Mouse (Mus musculus): Measurements from ENCODE around the gene Iapp. TPM values are rescaled to one million over a fixed set of nuclear protein-coding genes. Genes with fewer than 3 reads are reported as not detected.
"Not testable (repeated sequence)": the region's sequence is repeated elsewhere in the genome, so short reads cannot be mapped to it uniquely, and the experiment has no call there.

Gene Iapp
- not detected in 2 replicates for polyA plus RNA-seq (2012; rRNA removed)

GRCm38 (mm10) chr6:142298098-142298497 is at the start of gene Iapp:
Iapp (plus strand) TSS chr6:142298423.
- 60% methylated on average over 4 of the region's 4 CpGs for WGBS
- no peaks in the 10 kb centered on the region for H3K36me3 ChIP-seq (ENCODE audit: control insufficient read depth, insufficient read depth, low read length)
- no peak within 1 kb of the TSS for H3K4me3 ChIP-seq (ENCODE audit: insufficient read depth, low read depth, low read length)
- H3K27me3 ChIP-seq (replicated peaks; ENCODE audit: control insufficient read depth, insufficient read depth, low read length) = no peaks in the 10 kb centered on the region
- no peaks in the 10 kb centered on the region for H3K4me1 ChIP-seq (ENCODE audit: control insufficient read depth, insufficient read depth, low read length)
- no peak within 1 kb of the TSS for H3K27ac ChIP-seq (ENCODE audit: insufficient read depth, low read depth, low read length)
- TF ChIP-seq POLR2A (IDR thresholded peaks at IDR 0.05; ENCODE audit: low read depth, low read length) = no peak
- no peak for DNase-seq

DNA sequence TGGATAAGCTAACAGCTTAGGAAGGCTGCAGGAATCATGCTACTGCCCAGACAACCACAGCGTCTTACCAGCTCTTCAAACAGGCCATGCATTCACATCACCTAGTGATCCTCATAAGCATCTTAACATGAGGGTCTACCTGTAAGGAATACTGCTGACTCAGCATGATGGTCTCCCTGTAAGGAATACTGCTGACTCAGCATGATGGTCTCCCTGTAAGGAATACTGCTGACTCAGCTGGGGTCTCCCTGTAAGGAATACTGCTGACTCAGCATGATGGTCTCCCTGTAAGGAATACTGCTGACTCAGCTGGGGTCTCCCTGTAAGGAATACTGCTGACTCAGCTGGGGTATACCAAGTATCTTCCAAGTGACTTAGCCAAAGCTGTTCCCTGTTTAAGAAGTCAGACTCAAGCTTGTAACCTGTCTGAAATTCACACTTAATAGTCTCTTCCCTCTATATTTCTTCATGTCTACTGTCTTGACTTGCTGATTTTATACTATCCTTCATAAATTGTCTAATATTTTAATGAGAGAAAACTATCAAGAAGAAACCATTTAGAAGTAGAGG is 47.4 kb upstream of the Iapp start:
- H3K36me3 ChIP-seq (ENCODE audit: control insufficient read depth, insufficient read depth, low read length); H3K4me3 ChIP-seq (ENCODE audit: insufficient read depth, low read depth, low read length); H3K27me3 ChIP-seq (replicated peaks; ENCODE audit: control insufficient read depth, insufficient read depth, low read length); DNase-seq; H3K4me1 ChIP-seq (ENCODE audit: control insufficient read depth, insufficient read depth, low read length); H3K27ac ChIP-seq (ENCODE audit: insufficient read depth, low read depth, low read length): not testable (repeated sequence)
- WGBS = 90% methylated on average over 1 of the region's 1 CpGs

GRCm38 (mm10) chr6:142275721-142276442 is 22.3 kb upstream of the Iapp start:
- H3K36me3 ChIP-seq (ENCODE audit: control insufficient read depth, insufficient read depth, low read length) = no peaks in the 10 kb centered on the region
- DNase-seq = no peak
- no peaks in the 10 kb centered on the region for H3K27me3 ChIP-seq (replicated peaks; ENCODE audit: control insufficient read depth, insufficient read depth, low read length)
- no peak overlapping the region for H3K4me3 ChIP-seq (ENCODE audit: insufficient read depth, low read depth, low read length)
- H3K27ac ChIP-seq (ENCODE audit: insufficient read depth, low read depth, low read length) = no peak overlapping the region
- 14% methylated on average over 4 of the region's 4 CpGs for WGBS
- no peaks in the 10 kb centered on the region for H3K4me1 ChIP-seq (ENCODE audit: control insufficient read depth, insufficient read depth, low read length)
- TF ChIP-seq CTCF (conservative IDR thresholded peaks at IDR 0.05; ENCODE audit: insufficient read depth, insufficient read length, low read depth, low read length) (no peak), POLR2A (IDR thresholded peaks at IDR 0.05; ENCODE audit: low read depth, low read length) (no peak)

GRCm38 (mm10) chr6:142289413-142290118 is 8.7 kb upstream of the Iapp start:
- Histone ChIP-seq H3K4me3 (ENCODE audit: insufficient read depth, low read depth, low read length) (no peak overlapping the region), H3K4me1 (ENCODE audit: control insufficient read depth, insufficient read depth, low read length) (no peaks in the 10 kb centered on the region), H3K36me3 (ENCODE audit: control insufficient read depth, insufficient read depth, low read length) (no peaks in the 10 kb centered on the region), H3K27ac (ENCODE audit: insufficient read depth, low read depth, low read length) (no peak overlapping the region), H3K27me3 (replicated peaks; ENCODE audit: control insufficient read depth, insufficient read depth, low read length) (no peaks in the 10 kb centered on the region)
- no peak for DNase-seq
- TF ChIP-seq CTCF (conservative IDR thresholded peaks at IDR 0.05; ENCODE audit: insufficient read depth, insufficient read length, low read depth, low read length) (no peak), POLR2A (IDR thresholded peaks at IDR 0.05; ENCODE audit: low read depth, low read length) (no peak)
- 45% methylated on average over 12 of the region's 12 CpGs for WGBS

- DNase-seq = no peak
Observed at GRCm38 (mm10) chr6:142305076-142305475, 6.9 kb downstream of the Iapp start.

GRCm38 (mm10) chr6:142314285-142314684 is 16.1 kb downstream of the Iapp start:
- TF ChIP-seq CTCF (conservative IDR thresholded peaks at IDR 0.05; ENCODE audit: insufficient read depth, insufficient read length, low read depth, low read length) = no peak
- TF ChIP-seq POLR2A (IDR thresholded peaks at IDR 0.05; ENCODE audit: low read depth, low read length) = no peak
- Histone ChIP-seq H3K27me3 (replicated peaks; ENCODE audit: control insufficient read depth, insufficient read depth, low read length) (no peaks in the 10 kb centered on the region; the same call in 1 of the 2 replicates), H3K27ac (ENCODE audit: insufficient read depth, low read depth, low read length) (no peak overlapping the region), H3K36me3 (ENCODE audit: control insufficient read depth, insufficient read depth, low read length) (no peaks in the 10 kb centered on the region), H3K4me3 (ENCODE audit: insufficient read depth, low read depth, low read length) (no peak overlapping the region), H3K4me1 (ENCODE audit: control insufficient read depth, insufficient read depth, low read length) (no peaks in the 10 kb centered on the region)
- peak; percentile 54 for DNase-seq
- 70% methylated on average over 5 of the region's 5 CpGs for WGBS

More at GRCm38 (mm10) chr6:142305076-142305475, 6.9 kb downstream of the Iapp start:
- no peaks in the 10 kb centered on the region for H3K27me3 ChIP-seq (replicated peaks; ENCODE audit: control insufficient read depth, insufficient read depth, low read length)
- H3K4me3 ChIP-seq (ENCODE audit: insufficient read depth, low read depth, low read length) = no peak overlapping the region
- no peaks in the 10 kb centered on the region for H3K36me3 ChIP-seq (ENCODE audit: control insufficient read depth, insufficient read depth, low read length)
- H3K27ac ChIP-seq (ENCODE audit: insufficient read depth, low read depth, low read length) = no peak overlapping the region
- TF ChIP-seq POLR2A (IDR thresholded peaks at IDR 0.05; ENCODE audit: low read depth, low read length) = no peak
- TF ChIP-seq CTCF (conservative IDR thresholded peaks at IDR 0.05; ENCODE audit: insufficient read depth, insufficient read length, low read depth, low read length) = no peak
- no peaks in the 10 kb centered on the region for H3K4me1 ChIP-seq (ENCODE audit: control insufficient read depth, insufficient read depth, low read length)

GRCm38 (mm10) chr6:142317106-142317505 is 18.9 kb downstream of the Iapp start:
- H3K4me3 ChIP-seq (ENCODE audit: insufficient read depth, low read depth, low read length) = no peak overlapping the region
- H3K36me3 ChIP-seq (ENCODE audit: control insufficient read depth, insufficient read depth, low read length) = no peaks in the 10 kb centered on the region
- H3K27me3 ChIP-seq (replicated peaks; ENCODE audit: control insufficient read depth, insufficient read depth, low read length) = no peaks in the 10 kb centered on the region; the same call in 1 of the 2 replicates
- no peak for TF ChIP-seq CTCF (conservative IDR thresholded peaks at IDR 0.05; ENCODE audit: insufficient read depth, insufficient read length, low read depth, low read length)
- TF ChIP-seq POLR2A (IDR thresholded peaks at IDR 0.05; ENCODE audit: low read depth, low read length) = no peak
- no peak overlapping the region for H3K27ac ChIP-seq (ENCODE audit: insufficient read depth, low read depth, low read length)
- no peak for DNase-seq
- no peaks in the 10 kb centered on the region for H3K4me1 ChIP-seq (ENCODE audit: control insufficient read depth, insufficient read depth, low read length)
